Mouse (Mus musculus) ES-E14 (cell line): ENCODE results near the gene Zim1.

Source experiments
- HCFC1 ChIP-seq: IDR thresholded peaks from 2 replicates; pipeline ENCODE4 v1.6.1; 2012; ENCODE audit warnings: low read length, inconsistent platforms, borderline replicate concordance; ENCODE audit not compliant: insufficient read depth
- ZC3H11A ChIP-seq: IDR thresholded peaks from 2 replicates; pipeline ENCODE4 v1.6.1; 2012; ENCODE audit warnings: low read depth, mild to moderate bottlenecking, inconsistent platforms, low read length, borderline replicate concordance

DNA sequence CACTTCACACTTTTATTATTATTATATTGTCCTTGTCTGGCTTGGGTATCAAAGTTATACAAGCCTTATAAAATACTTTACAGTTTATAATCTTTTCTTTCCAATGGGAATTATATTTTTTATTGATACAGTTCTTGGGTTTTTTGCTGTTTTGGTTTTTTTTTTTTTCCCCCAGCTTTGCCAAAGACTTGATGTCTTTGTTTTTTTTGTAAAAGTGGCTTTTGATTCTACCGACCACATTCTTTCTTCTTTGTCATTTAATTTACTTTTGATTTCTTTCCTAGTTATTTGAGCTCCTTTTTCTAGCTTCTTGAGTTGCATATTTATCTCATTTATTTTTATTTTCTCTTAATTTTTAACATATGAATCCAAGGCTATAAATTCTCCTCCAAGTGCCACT is 39.8 kb upstream of the Zim1 start:
- TF ChIP-seq HCFC1 (no peak), ZC3H11A (no peak)
